9 mouse cellular contexts compared by ENCODE assay signal in the genomic region with DNA sequence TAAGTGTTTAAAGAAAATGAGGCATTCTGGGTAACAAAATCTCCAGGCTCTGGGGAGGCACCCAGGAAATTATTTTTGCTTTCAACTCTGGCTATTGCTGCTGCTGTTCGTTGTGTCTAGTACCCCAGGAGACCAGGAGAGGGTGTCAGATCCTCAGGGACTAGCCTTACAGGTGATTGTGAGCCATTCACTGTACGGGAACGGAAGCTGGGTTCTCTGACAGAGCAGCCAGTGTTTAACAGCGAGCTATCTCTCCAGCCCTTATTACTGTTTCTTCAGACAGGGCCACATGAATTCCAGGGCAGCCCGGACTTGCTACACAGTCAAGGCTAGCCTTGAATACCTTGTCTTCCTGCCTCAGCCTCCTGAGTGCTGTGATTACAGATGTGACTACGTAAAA.
DNase-seq lines count a peak whose midpoint lies in the region; ATAC-seq and TF ChIP-seq lines count a peak whose summit lies in the region.
"Had no signal": no experiment of that assay in that cellular context is flagged by ENCODE, and none has a peak within 500 bp of the region (broad histone marks: within the 10 kb centered on the region; RNA-seq: fewer than 3 reads in every experiment).

No protein-coding gene starts in this region.

- no peaks in the 10 kb centered on the region for H3K9me3 ChIP-seq in liver, embryonic 12.5 days (replicated peaks)
- H3K9me3 ChIP-seq in intestine, postnatal 0 days (ENCODE audit: control insufficient read depth): no peaks in the 10 kb centered on the region

- no peaks in the 10 kb centered on the region for H3K27me3 ChIP-seq in liver, adult 2 months (ENCODE audit: control insufficient read depth, insufficient read depth, low read length)
- H3K27me3 ChIP-seq in liver, embryonic 12.5 days (replicated peaks): no peaks in the 10 kb centered on the region
- no peaks in the 10 kb centered on the region for H3K27me3 ChIP-seq in intestine, postnatal 0 days (replicated peaks; ENCODE audit: control insufficient read depth, insufficient read depth, low read length)

- no peak for TF ChIP-seq POLR2A in liver, adult 2 months (IDR thresholded peaks at IDR 0.05; ENCODE audit: extremely low read depth, insufficient read depth, low read length)

- no peak overlapping the region for H3K4me2 ChIP-seq in liver, embryonic 12.5 days
- no peak overlapping the region for H3K4me2 ChIP-seq in intestine, postnatal 0 days (replicated peaks; ENCODE audit: low read depth)

- no peak overlapping the region for H3K27ac ChIP-seq in liver, adult 2 months (replicated peaks; ENCODE audit: insufficient read depth, low read depth, low read length)
- H3K27ac ChIP-seq in liver, embryonic 12.5 days: no peak overlapping the region
- no peak overlapping the region for H3K27ac ChIP-seq in intestine, postnatal 0 days (ENCODE audit: low read depth, low read length)

- no peaks in the 10 kb centered on the region for H3K79me2 ChIP-seq in liver, adult 2 months (ENCODE audit: control insufficient read depth, insufficient read depth, low read length)

- ATAC-seq in liver, embryonic 12.5 days: no peak
- peak; percentile 35; the same call in 1 of the 2 replicates for ATAC-seq in intestine, postnatal 0 days
- ATAC-seq: forebrain, embryonic 14.5 days had no signal

- TF ChIP-seq CTCF in liver, adult 2 months (IDR thresholded peaks at IDR 0.05; ENCODE audit: low read depth, low read length): peak; percentile 41; the same call in 1 of the 2 replicates
- TF ChIP-seq CTCF in intestine, postnatal 0 days (IDR thresholded peaks at IDR 0.05; ENCODE audit: low read depth): peak; percentile 83

- H3K4me1 ChIP-seq in liver, adult 2 months (ENCODE audit: control insufficient read depth, insufficient read depth, low read length): peaks cover 14% of the 10 kb centered on the region
- peaks cover 24% of the 10 kb centered on the region for H3K4me1 ChIP-seq in liver, embryonic 12.5 days
- H3K4me1 ChIP-seq in intestine, postnatal 0 days (replicated peaks; ENCODE audit: control insufficient read depth, insufficient read depth, low read length): peaks cover 3% of the 10 kb centered on the region

- no peaks in the 10 kb centered on the region for H3K36me3 ChIP-seq in liver, adult 2 months (ENCODE audit: control insufficient read depth, insufficient read depth, low read length)
- no peaks in the 10 kb centered on the region for H3K36me3 ChIP-seq in liver, embryonic 12.5 days
- no peaks in the 10 kb centered on the region for H3K36me3 ChIP-seq in intestine, postnatal 0 days (ENCODE audit: control insufficient read depth, insufficient read depth)

- H3K4me3 ChIP-seq in liver, adult 2 months (ENCODE audit: insufficient read depth, low read depth, low read length): no peak overlapping the region
- no peak overlapping the region for H3K4me3 ChIP-seq in liver, embryonic 12.5 days
- no peak overlapping the region for H3K4me3 ChIP-seq in intestine, postnatal 0 days (ENCODE audit: low read depth, low read length)

- no peak overlapping the region for H3K9ac ChIP-seq in liver, adult 2 months (ENCODE audit: low read depth, low read length)
- no peak overlapping the region for H3K9ac ChIP-seq in liver, embryonic 12.5 days
- 0 out of 2 replicates have a peak overlapping the region, but pooled peaks have one; percentile 7 for H3K9ac ChIP-seq in intestine, postnatal 0 days (ENCODE audit: low read depth, low read length)

- WGBS in liver, adult 2 months: 59% methylated on average over 6 of the region's 6 CpGs
- 65% methylated on average over 6 of the region's 6 CpGs for WGBS in liver, embryonic 12.5 days (ENCODE audit: insufficient replicate concordance)
- WGBS in intestine, postnatal 0 days: 37% methylated on average over 6 of the region's 6 CpGs

- DNase-seq in cerebellum, adult 9-10 months: peak; percentile 46
- DNase-seq in cerebellum, adult 11 months: no peak
- peak; percentile 36 for DNase-seq in liver, adult 2 months (ENCODE audit: extremely low read depth, low read depth, low spot score)
- peak; percentile 41 for DNase-seq in ES-CJ7 (ENCODE audit: low read depth, low spot score)
- no peak for DNase-seq in urinary bladder, postnatal 25 days (ENCODE audit: low spot score)
- DNase-seq in left cerebral cortex, adult 11 months (ENCODE audit: low spot score): no peak

Comparison
In these comparisons a context has a peak if more than half of its experiments do, and no peak if none do; other contexts are left out.
1. DNase-seq: peak in cerebellum, adult 9-10 months (single experiment), liver, adult 2 months (single experiment) and ES-CJ7 (single experiment); none in cerebellum, adult 11 months (single experiment), urinary bladder, postnatal 25 days (single experiment) and left cerebral cortex, adult 11 months (single experiment).